ENCODE assay signal across 4 mouse cellular contexts in genomic region chr12:67712396-67712795, GRCm38 (mm10).
DNase-seq lines count a peak whose midpoint lies in the region.
"Not testable (repeated sequence)": the region's sequence is repeated elsewhere in the genome, so short reads cannot be mapped to it uniquely, and the experiment has no call there.

No protein-coding gene starts in this region.

- not testable (repeated sequence) for H3K9ac ChIP-seq in ES-E14 (ENCODE audit: insufficient read depth, low read depth, low read length, poor library complexity, severe bottlenecking)

- H3K36me3 ChIP-seq in ES-E14 (ENCODE audit: control insufficient read depth, insufficient read depth, low read length, poor library complexity, severe bottlenecking) = not testable (repeated sequence)

- H3K9me3 ChIP-seq in ES-E14 (ENCODE audit: control insufficient read depth, insufficient read depth, low read depth, low read length) = not testable (repeated sequence)

- not testable (repeated sequence) for H3K27ac ChIP-seq in ES-E14 (ENCODE audit: insufficient read depth, low read depth, low read length, poor library complexity, severe bottlenecking)

- not testable (repeated sequence) for H3K4me3 ChIP-seq in ES-E14 (ENCODE audit: insufficient read depth in 1 of 2, low read depth in 1 of 2, low read length in 2 of 2, poor library complexity in 1 of 2, severe bottlenecking in 1 of 2)

- in situ Hi-C loops in ES-E14 (cut with MboI; ENCODE audit: low sequenced_read_pairs in 2 of 2, unreplicated experiment in 2 of 2) = not testable (repeated sequence)

- H3K4me1 ChIP-seq in ES-E14 (ENCODE audit: control insufficient read depth in 2 of 2, insufficient read depth in 2 of 2, low read length in 2 of 2, poor library complexity in 1 of 2) = not testable (repeated sequence)

- DNase-seq in ES-CJ7 (ENCODE audit: low read depth, low spot score) (peak; percentile 58), ES-E14 (ENCODE audit: low read depth, low spot score) (peak; percentile 24), R1 (ENCODE audit: low read depth, low spot score) (peak; percentile 77), ZHBTc4 (ENCODE audit: low read depth, low spot score) (peak; percentile 90)

Comparison
In these comparisons a context has a peak if more than half of its experiments do, and no peak if none do; other contexts are left out.
1. DNase-seq: peak in every context shown above with its lines; median percentile 90 in ZHBTc4; 77 in R1; 58 in ES-CJ7; 24 in ES-E14.